17 mouse cellular contexts compared by ENCODE assay signal in genomic region chr10:119001895-119002294, GRCm38 (mm10).
"Had no signal": no experiment of that assay in that cellular context is flagged by ENCODE, and none has a peak within 500 bp of the region (broad histone marks: within the 10 kb centered on the region; RNA-seq: fewer than 3 reads in every experiment).

No protein-coding gene starts in this region.

- H3K27me3 ChIP-seq: intestine, embryonic 15.5 days; limb, embryonic 12.5 days; liver, embryonic 13.5 days; lung, embryonic 15.5 days; midbrain, embryonic 15.5 days; neural tube, embryonic 15.5 days; stomach, embryonic 15.5 days had no signal

- H3K36me3 ChIP-seq: intestine, embryonic 15.5 days; limb, embryonic 12.5 days; liver, embryonic 13.5 days; lung, embryonic 15.5 days; midbrain, embryonic 15.5 days; neural tube, embryonic 15.5 days; stomach, embryonic 15.5 days had no signal

- DNase-seq: kidney, adult 18-20 months; kidney, postnatal 25 days; layer of hippocampus, adult 9-11 months; layer of hippocampus, postnatal 36 days; liver; liver, embryonic 13.5 days; liver, postnatal 0 days; lung, postnatal 14 days; right cerebral cortex, postnatal 4 days had no signal

- H3K4me3 ChIP-seq: intestine, embryonic 15.5 days; limb, embryonic 12.5 days; liver, embryonic 13.5 days; lung, embryonic 15.5 days; megakaryocyte, embryonic 14.5 days; midbrain, embryonic 15.5 days; neural tube, embryonic 15.5 days; stomach, embryonic 15.5 days had no signal

- H3K27ac ChIP-seq: intestine, embryonic 15.5 days; limb, embryonic 12.5 days; liver, embryonic 13.5 days; lung, embryonic 15.5 days; macrophage; midbrain, embryonic 15.5 days; neural tube, embryonic 15.5 days; stomach, embryonic 15.5 days had no signal

- H3K4me1 ChIP-seq: intestine, embryonic 15.5 days; limb, embryonic 12.5 days; liver, embryonic 13.5 days; megakaryocyte, embryonic 14.5 days; midbrain, embryonic 15.5 days had no signal
